Mouse (Mus musculus): ENCODE data around the gene Adra1b. TPM values are rescaled to one million over a fixed set of nuclear protein-coding genes. Genes with fewer than 3 reads are reported as not detected.

Gene Adra1b
- total and polyA plus RNA-seq, 2 experiments: 21.6 to 191 TPM

DNA sequence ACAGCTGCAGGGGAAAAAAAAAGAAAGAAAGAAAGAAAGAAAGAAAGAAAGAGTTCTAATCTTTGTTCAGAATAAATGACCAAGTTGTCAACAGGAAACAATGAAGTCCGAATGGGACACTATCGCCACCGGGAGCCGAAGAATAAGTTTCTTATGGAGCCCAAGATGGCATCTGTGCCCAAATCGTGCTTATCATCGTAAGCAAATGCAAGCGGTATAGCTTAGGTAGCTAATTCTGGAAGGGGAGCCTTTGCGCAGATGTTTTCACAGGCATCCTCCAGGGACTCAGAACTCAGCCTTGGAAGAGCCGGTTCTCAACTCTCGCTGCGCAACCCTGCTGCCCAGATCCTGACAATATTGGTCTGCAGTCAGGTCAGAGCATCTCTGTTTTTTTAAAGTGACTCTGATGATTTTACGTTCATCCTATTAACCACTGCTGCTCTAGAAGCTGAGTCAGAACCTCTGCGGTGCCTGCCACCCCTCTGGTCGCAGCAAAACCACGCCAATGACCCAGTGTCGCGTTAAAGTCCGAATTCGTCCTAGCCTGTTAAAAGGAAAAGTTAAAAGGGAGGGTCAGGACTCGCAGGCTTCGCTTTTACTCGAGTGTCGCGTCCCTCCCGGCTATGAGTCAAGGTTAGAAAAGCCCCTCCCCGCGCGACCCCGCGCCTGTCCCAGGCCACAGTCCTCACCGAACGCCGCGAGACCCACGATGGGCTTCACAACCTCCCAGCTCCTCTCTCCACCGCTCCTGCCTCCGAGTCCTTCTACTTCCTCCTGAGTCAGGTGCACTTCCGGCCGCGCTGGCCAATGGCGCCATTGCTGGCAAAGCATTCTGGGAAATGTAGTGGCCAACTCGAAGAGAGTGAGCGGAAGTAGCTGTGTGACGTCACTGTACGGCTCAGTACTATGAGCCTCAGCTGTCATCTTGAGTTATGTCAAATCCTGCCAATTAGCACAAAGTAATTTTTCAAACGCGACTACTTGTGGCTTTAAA, 153.5 kb downstream of the Adra1b start, which contains the start of gene Ttc1:
Ttc1 (minus strand) TSS at position 776 of the 994 bp plus-strand sequence.
- peaks cover 5% of the 10 kb centered on the region; the same call in 1 of the 2 replicates for H3K79me2 ChIP-seq (ENCODE audit: control insufficient read depth, insufficient read depth, low read length)
- TF ChIP-seq CTCF (IDR thresholded peaks at IDR 0.05; ENCODE audit: low read depth, low read length) (no peak), POLR2A (IDR thresholded peaks at IDR 0.05; ENCODE audit: extremely low read depth, insufficient read depth, low read length) (peak; percentile 87)
- H3K4me1 ChIP-seq (ENCODE audit: control insufficient read depth, insufficient read depth, low read length): no peaks in the 10 kb centered on the region
- DNase-seq (ENCODE audit: extremely low read depth, low read depth, low spot score): peak; percentile 95
- H3K4me3 ChIP-seq (ENCODE audit: insufficient read depth, low read depth, low read length): peak within 1 kb of the TSS; percentile 89
- peak within 1 kb of the TSS; percentile 77 for H3K9ac ChIP-seq (ENCODE audit: low read depth, low read length)
- H3K27me3 ChIP-seq (ENCODE audit: control insufficient read depth, insufficient read depth, low read length): no peaks in the 10 kb centered on the region
- WGBS: 2% methylated on average over 47 of the region's 47 CpGs
- peaks cover 23% of the 10 kb centered on the region for H3K36me3 ChIP-seq (ENCODE audit: control insufficient read depth, insufficient read depth, low read length)
- H3K27ac ChIP-seq (replicated peaks; ENCODE audit: insufficient read depth, low read depth, low read length): peak within 1 kb of the TSS; percentile 65

DNA sequence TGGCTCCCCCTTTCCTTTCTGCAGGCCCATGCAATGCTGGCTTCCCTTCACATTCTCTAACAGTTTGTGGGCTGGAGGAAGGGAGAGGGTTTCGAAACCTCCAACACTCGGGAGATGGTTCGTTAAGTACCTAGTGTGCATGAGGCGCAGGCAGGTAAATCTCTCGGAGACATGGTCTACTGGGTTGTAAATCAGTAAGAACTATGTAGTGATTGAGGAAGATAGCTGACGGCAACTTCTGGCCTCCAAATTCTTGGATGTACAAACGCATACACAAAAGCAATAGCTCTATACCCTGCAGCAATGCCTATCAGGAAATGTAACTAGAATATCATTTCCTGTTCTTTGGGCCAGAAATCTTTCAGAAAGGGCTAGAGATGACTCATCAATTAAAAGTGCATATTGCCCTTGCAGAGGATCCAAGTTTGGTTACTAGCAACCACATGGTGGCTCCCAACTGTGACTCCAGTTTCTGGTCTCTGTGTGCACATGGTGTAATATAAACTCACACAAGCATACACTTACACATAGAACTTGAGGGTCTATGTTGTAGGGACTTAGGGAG, 172.2 kb downstream of the Adra1b start:
- H3K4me3 ChIP-seq (ENCODE audit: insufficient read depth, low read depth, low read length): no peak overlapping the region
- H3K79me2 ChIP-seq (ENCODE audit: control insufficient read depth, insufficient read depth, low read length): no peaks in the 10 kb centered on the region
- H3K9ac ChIP-seq (ENCODE audit: low read depth, low read length): no peak overlapping the region
- 67% methylated on average over 7 of the region's 7 CpGs for WGBS
- no peaks in the 10 kb centered on the region for H3K27me3 ChIP-seq (ENCODE audit: control insufficient read depth, insufficient read depth, low read length)
- peaks cover 39% of the 10 kb centered on the region for H3K36me3 ChIP-seq (ENCODE audit: control insufficient read depth, insufficient read depth, low read length)
- H3K27ac ChIP-seq (replicated peaks; ENCODE audit: insufficient read depth, low read depth, low read length): no peak overlapping the region
- H3K4me1 ChIP-seq (ENCODE audit: control insufficient read depth, insufficient read depth, low read length): no peaks in the 10 kb centered on the region
- TF ChIP-seq CTCF (IDR thresholded peaks at IDR 0.05; ENCODE audit: low read depth, low read length) (no peak), POLR2A (IDR thresholded peaks at IDR 0.05; ENCODE audit: extremely low read depth, insufficient read depth, low read length) (no peak)
- no peak for DNase-seq (ENCODE audit: extremely low read depth, low read depth, low spot score)

DNA sequence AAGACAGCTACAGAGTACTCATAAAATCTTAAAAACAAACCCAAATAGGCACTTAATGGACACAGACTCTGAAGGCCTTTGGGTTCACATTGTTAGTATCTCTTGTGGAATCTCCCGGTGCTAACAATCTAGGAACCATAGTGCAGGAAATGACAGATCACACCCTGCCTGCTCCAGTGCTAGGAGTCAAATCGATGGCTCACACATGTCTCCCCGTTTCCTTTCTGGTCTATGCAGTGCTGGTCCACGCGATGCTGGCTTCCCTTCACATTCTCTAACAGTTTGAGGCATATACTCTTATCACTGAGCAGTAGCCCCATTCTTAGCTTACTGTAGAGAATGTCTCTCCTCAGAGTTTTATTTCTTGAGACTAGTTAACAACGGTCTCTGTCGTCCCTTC, 173.2 kb downstream of the Adra1b start:
- no peaks in the 10 kb centered on the region for H3K27me3 ChIP-seq (ENCODE audit: control insufficient read depth, insufficient read depth, low read length)
- H3K4me3 ChIP-seq (ENCODE audit: insufficient read depth, low read depth, low read length): no peak overlapping the region
- no peak for TF ChIP-seq CTCF (IDR thresholded peaks at IDR 0.05; ENCODE audit: low read depth, low read length)
- no peak for TF ChIP-seq POLR2A (IDR thresholded peaks at IDR 0.05; ENCODE audit: extremely low read depth, insufficient read depth, low read length)
- no peak for DNase-seq (ENCODE audit: extremely low read depth, low read depth, low spot score)
- WGBS: 79% methylated on average over 7 of the region's 7 CpGs
- H3K4me1 ChIP-seq (ENCODE audit: control insufficient read depth, insufficient read depth, low read length): no peaks in the 10 kb centered on the region
- H3K36me3 ChIP-seq (ENCODE audit: control insufficient read depth, insufficient read depth, low read length): peaks cover 32% of the 10 kb centered on the region
- no peak overlapping the region for H3K27ac ChIP-seq (replicated peaks; ENCODE audit: insufficient read depth, low read depth, low read length)
- H3K9ac ChIP-seq (ENCODE audit: low read depth, low read length): no peak overlapping the region
- no peaks in the 10 kb centered on the region for H3K79me2 ChIP-seq (ENCODE audit: control insufficient read depth, insufficient read depth, low read length)

Other genes with a start within 250 kb of the Adra1b start
- 11.2 and 12.1 TPM in 2 replicates for gene Pwwp2a, start 219.2 kb downstream of the Adra1b start, total RNA-seq (2014; rRNA removed)
- gene Pwwp2a, start 219.2 kb downstream of the Adra1b start, polyA plus RNA-seq (2012; rRNA removed): 5.5 and 9.3 TPM in 2 replicates
- gene Ttc1, start 153.2 kb downstream of the Adra1b start, total RNA-seq (2014; rRNA removed): 13.9 and 15.8 TPM in 2 replicates
- gene Ttc1, start 153.2 kb downstream of the Adra1b start, polyA plus RNA-seq (2012; rRNA removed): 5.9 and 6.4 TPM in 2 replicates

All from liver, adult 2 months (tissue).